In genomic region chr8:13649154-13649515, GRCm38 (mm10) we compare ENCODE assay signal across 8 mouse cellular contexts. TPM values are rescaled to one million over a fixed set of nuclear protein-coding genes. Genes with fewer than 3 reads are reported as not detected.
DNase-seq lines count a peak whose midpoint lies in the region; ATAC-seq and TF ChIP-seq lines count a peak whose summit lies in the region.

No protein-coding gene starts in this region.

- ATAC-seq in lung, embryonic 14.5 days (ENCODE audit: insufficient read depth), result no peak
- ATAC-seq in embryonic facial prominence, embryonic 15.5 days (ENCODE audit: insufficient number of reproducible peaks, low FRiP score, low TSS enrichment, low read depth), result no peak
- ATAC-seq in liver, embryonic 13.5 days (ENCODE audit: low read depth), result no peak
- ATAC-seq in neutrophil, adult 5-6 weeks (ENCODE audit: extremely low read depth, insufficient number of reproducible peaks, low FRiP score, poor library complexity, severe bottlenecking), result peak; percentile 49

- no peaks in the 10 kb centered on the region for H3K27me3 ChIP-seq in lung, embryonic 14.5 days (ENCODE audit: insufficient read depth, low read length)
- H3K27me3 ChIP-seq in embryonic facial prominence, embryonic 15.5 days, result no peaks in the 10 kb centered on the region
- H3K27me3 ChIP-seq in liver, embryonic 13.5 days, result no peaks in the 10 kb centered on the region

- WGBS in lung, embryonic 14.5 days, result 38% methylated on average over 3 of the region's 3 CpGs
- WGBS in embryonic facial prominence, embryonic 15.5 days, result 33% methylated on average over 3 of the region's 3 CpGs
- 11% methylated on average over 3 of the region's 3 CpGs for WGBS in liver, embryonic 13.5 days (ENCODE audit: insufficient replicate concordance)

- H3K36me3 ChIP-seq in lung, embryonic 14.5 days (ENCODE audit: insufficient read depth), result no peaks in the 10 kb centered on the region
- H3K36me3 ChIP-seq in embryonic facial prominence, embryonic 15.5 days, result no peaks in the 10 kb centered on the region
- no peaks in the 10 kb centered on the region for H3K36me3 ChIP-seq in liver, embryonic 13.5 days

- no peak overlapping the region for H3K9ac ChIP-seq in lung, embryonic 14.5 days
- H3K9ac ChIP-seq in embryonic facial prominence, embryonic 15.5 days, result no peak overlapping the region
- H3K9ac ChIP-seq in liver, embryonic 13.5 days, result no peak overlapping the region

- no peaks in the 10 kb centered on the region for H3K9me3 ChIP-seq in lung, embryonic 14.5 days (ENCODE audit: low read depth, low read length)
- H3K9me3 ChIP-seq in embryonic facial prominence, embryonic 15.5 days (replicated peaks), result no peaks in the 10 kb centered on the region
- no peaks in the 10 kb centered on the region for H3K9me3 ChIP-seq in liver, embryonic 13.5 days (replicated peaks)

- H3K27ac ChIP-seq in lung, embryonic 14.5 days (ENCODE audit: low read depth), result peak overlapping the region; percentile 83; the same call in 1 of the 2 replicates
- 0 out of 2 replicates have a peak overlapping the region, but pooled peaks have one; percentile 22 for H3K27ac ChIP-seq in embryonic facial prominence, embryonic 15.5 days (replicated peaks)
- peak overlapping the region; percentile 59; the same call in 1 of the 2 replicates for H3K27ac ChIP-seq in liver, embryonic 13.5 days

- peaks cover 24% of the 10 kb centered on the region for H3K4me1 ChIP-seq in lung, embryonic 14.5 days (ENCODE audit: insufficient read depth)
- peaks cover 48% of the 10 kb centered on the region for H3K4me1 ChIP-seq in embryonic facial prominence, embryonic 15.5 days
- H3K4me1 ChIP-seq in liver, embryonic 13.5 days (replicated peaks), result peaks cover 61% of the 10 kb centered on the region

- TF ChIP-seq CTCF in lung, embryonic 14.5 days (IDR thresholded peaks at IDR 0.05; ENCODE audit: low read depth), result no peak

- DNase-seq in lung, embryonic 14.5 days, result no peak
- DNase-seq in lung, adult 18-20 months, result no peak
- DNase-seq in liver, embryonic 13.5 days, result no peak
- no peak for DNase-seq in kidney, adult 9 months
- DNase-seq in layer of hippocampus, postnatal 10 days (ENCODE audit: low spot score in 2 of 2), result no peak
- DNase-seq in gastrocnemius, adult 8-10 months (ENCODE audit: low spot score in 2 of 2), result no peak

- H3K4me3 ChIP-seq in lung, embryonic 14.5 days (ENCODE audit: low read depth, low read length), result no peak overlapping the region
- H3K4me3 ChIP-seq in embryonic facial prominence, embryonic 15.5 days (replicated peaks), result no peak overlapping the region
- H3K4me3 ChIP-seq in liver, embryonic 13.5 days (replicated peaks), result no peak overlapping the region

- 0 out of 2 replicates have a peak overlapping the region, but pooled peaks have one; percentile 18 for H3K4me2 ChIP-seq in lung, embryonic 14.5 days
- no peak overlapping the region for H3K4me2 ChIP-seq in embryonic facial prominence, embryonic 15.5 days (replicated peaks)
- H3K4me2 ChIP-seq in liver, embryonic 13.5 days, result 0 out of 2 replicates have a peak overlapping the region, but pooled peaks have one; percentile 4

RNA-seq across cellular contexts. Expression of gene Rasa3, which starts 28.3 kb away (rescaled TPM):
- polyA plus RNA-seq in lung, embryonic 14.5 days (2014; fragmentation: Nextera tagmentation; extraction: Ambion mirVana), result 41.7 and 48.1 TPM in 2 replicates
- polyA plus RNA-seq in embryonic facial prominence, embryonic 15.5 days (2015; fragmentation: Nextera tagmentation; extraction: Ambion mirVana), result 36.0 and 37.4 TPM in 2 replicates
- polyA plus RNA-seq in liver, embryonic 13.5 days (2015; fragmentation: Nextera tagmentation; extraction: Ambion mirVana), result 15.9 and 19.1 TPM in 2 replicates
- 437 and 443 TPM in 2 replicates for total RNA-seq in neutrophil, adult 5-6 weeks (2017)
- 10 to 100 TPM; 62.6 to 73.0 TPM for total RNA-seq in layer of hippocampus, postnatal 10 days (2021)
- total RNA-seq in gastrocnemius, adult 8-10 months (2022), result 1 to 10 TPM; 5.0 to 6.9 (median 6.2) TPM

RNA-seq across cellular contexts. Expression of gene Cfap97d2, which starts 56.6 kb away (rescaled TPM):
- polyA plus RNA-seq in lung, embryonic 14.5 days (2014; fragmentation: Nextera tagmentation; extraction: Ambion mirVana), result 0.37 TPM in 1 of 2 replicates, not detected in the other
- 1.4 and 2.3 TPM in 2 replicates for polyA plus RNA-seq in embryonic facial prominence, embryonic 15.5 days (2015; fragmentation: Nextera tagmentation; extraction: Ambion mirVana)
- polyA plus RNA-seq in liver, embryonic 13.5 days (2015; fragmentation: Nextera tagmentation; extraction: Ambion mirVana), result not detected in 2 replicates
- not detected in 2 replicates for total RNA-seq in neutrophil, adult 5-6 weeks (2017)
- total RNA-seq in layer of hippocampus, postnatal 10 days (2021), result 1 to 10 TPM; 1.8 to 2.3 TPM
- total RNA-seq in gastrocnemius, adult 8-10 months (2022), result not detected

Comparison
In these comparisons a context has a peak if more than half of its experiments do, and no peak if none do; other contexts are left out.
1. H3K27ac ChIP-seq: peak in every context shown above with its lines; median percentile 83 in lung, embryonic 14.5 days; 59 in liver, embryonic 13.5 days; 22 in embryonic facial prominence, embryonic 15.5 days.
2. RNA of gene Rasa3, which starts 28.3 kb away (total RNA-seq): 437 to 443 TPM in neutrophil, adult 5-6 weeks and 62.6 to 73.0 TPM in layer of hippocampus, postnatal 10 days; 5.0 to 6.9 TPM in gastrocnemius, adult 8-10 months; every median in the first group is over 4 times any median in the second.